Mouse (Mus musculus): ENCODE measurements around the gene Urm1.
A peak's percentile ranks its signal among the peaks of the same experiment; 100 is the strongest.
"Not testable (repeated sequence)": the region's sequence is repeated elsewhere in the genome, so short reads cannot be mapped to it uniquely, and the experiment has no call there.

Gene Urm1

GRCm38 (mm10) chr2:29820025-29820817, at the start of gene Urm1:
Gene Urm1, plus strand, starts transcription at chr2:29820075.
- DNase-seq (ENCODE audit: extremely low read depth, low read depth) = peak; percentile 63

GRCm38 (mm10) chr2:29770162-29770561, 49.7 kb upstream of the Urm1 start:
- DNase-seq (ENCODE audit: extremely low read depth, low read depth) = peak; percentile 22

GRCm38 (mm10) chr2:29771611-29772461, 48.0 kb upstream of the Urm1 start:
- DNase-seq (ENCODE audit: extremely low read depth, low read depth) = no peak

- DNase-seq (ENCODE audit: extremely low read depth, low read depth) = no peak
Measured at GRCm38 (mm10) chr2:29773323-29773722, 46.6 kb upstream of the Urm1 start.

GRCm38 (mm10) chr2:29781256-29781655, 38.6 kb upstream of the Urm1 start:
- not testable (repeated sequence) for DNase-seq (ENCODE audit: extremely low read depth, low read depth)

GRCm38 (mm10) chr2:29784290-29784689, 35.6 kb upstream of the Urm1 start:
- no peak for DNase-seq (ENCODE audit: extremely low read depth, low read depth)

- peak; percentile 92 for DNase-seq (ENCODE audit: extremely low read depth, low read depth)
Measured at GRCm38 (mm10) chr2:29787104-29787917, 32.6 kb upstream of the Urm1 start, which contains the start of gene Coq4. Gene Coq4, plus strand, starts transcription at chr2:29787493.

- peak; percentile 74 for DNase-seq (ENCODE audit: extremely low read depth, low read depth)
Measured at GRCm38 (mm10) chr2:29787937-29788681, 31.8 kb upstream of the Urm1 start, which contains the start of gene Trub2. Gene Trub2, minus strand, starts transcription at chr2:29788502.

- no peak for DNase-seq (ENCODE audit: extremely low read depth, low read depth)
Measured at GRCm38 (mm10) chr2:29792772-29793487, 26.9 kb upstream of the Urm1 start.

- peak; percentile 65 for DNase-seq (ENCODE audit: extremely low read depth, low read depth)
Measured at GRCm38 (mm10) chr2:29802075-29802826, 17.6 kb upstream of the Urm1 start, which contains the start of gene Slc27a4. Gene Slc27a4, plus strand, starts transcription at chr2:29802634.

- no peak for DNase-seq (ENCODE audit: extremely low read depth, low read depth)
Measured at GRCm38 (mm10) chr2:29802827-29803201, 17.1 kb upstream of the Urm1 start.

- DNase-seq (ENCODE audit: extremely low read depth, low read depth) = peak; percentile 9
Measured at GRCm38 (mm10) chr2:29803400-29803831, 16.5 kb upstream of the Urm1 start.

- no peak for DNase-seq (ENCODE audit: extremely low read depth, low read depth)
Measured at GRCm38 (mm10) chr2:29815678-29816371, 4.0 kb upstream of the Urm1 start.

GRCm38 (mm10) chr2:29817426-29818232, 2.2 kb upstream of the Urm1 start:
- DNase-seq (ENCODE audit: extremely low read depth, low read depth) = peak; percentile 52

GRCm38 (mm10) chr2:29819363-29819762, 512 bp upstream of the Urm1 start:
- no peak for DNase-seq (ENCODE audit: extremely low read depth, low read depth)

- peak; percentile 26 for DNase-seq (ENCODE audit: extremely low read depth, low read depth)
Measured at GRCm38 (mm10) chr2:29826318-29826925, 6.5 kb downstream of the Urm1 start.
